Mouse (Mus musculus) left cerebral cortex, adult 2 months (tissue): ENCODE measurements at regions not wholly inside any gene's neighbourhood (a gene's known extent, or its start where the extent isn't known, plus 50 kb on each side); places are given as distances from the start of the nearest gene placed in this dataset.

Source experiments
- DNase-seq, 2 experiments: peaks; one replicate each; pipeline ENCODE4 v3.0.0; 2021 to 2022; ENCODE audit warnings: low spot score in 2 of 2, mixed read lengths in 1 of 2; ENCODE audit errors: extremely low spot score in 1 of 2
- H3K27ac ChIP-seq: fragments of 200-600 bp; 2 replicates; pipeline ENCODE4 v1.8.1; 2022
- H3K4me3 ChIP-seq: fragments of 200-600 bp; 2 replicates; pipeline ENCODE4 v1.8.1; 2022
- CTCF ChIP-seq: fragments of 200-600 bp; IDR thresholded peaks from 2 replicates; pipeline ENCODE4 v1.8.1; 2022; ENCODE audit warnings: antibody characterized with exemption, mild to moderate bottlenecking, moderate library complexity
- intact Hi-C: fragments of 180-260 bp; cut with DNase I; formaldehyde crosslinking; loops from one replicate; pipeline ENCODE4 v1.15.1; 2025

DNA sequence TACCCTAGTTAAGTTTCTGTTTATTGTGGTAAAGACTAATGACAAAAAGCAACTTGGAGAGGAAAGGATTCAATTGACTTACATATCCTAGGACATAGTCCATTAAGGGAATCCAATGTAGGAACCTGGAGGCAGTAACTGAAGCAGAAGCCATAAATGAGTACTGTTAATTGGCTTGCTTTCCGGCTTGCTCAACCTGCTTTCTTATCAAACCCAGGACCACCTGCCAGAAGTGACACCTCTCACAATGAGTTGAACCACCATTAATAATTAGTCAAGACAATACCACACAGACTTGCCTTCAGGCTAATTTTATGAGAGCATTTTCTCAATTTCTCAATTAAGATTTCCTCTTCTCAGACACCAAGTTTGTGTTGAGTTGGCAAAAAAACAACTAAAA is 148.8 kb downstream of the Ccser2 start:
- Histone ChIP-seq H3K27ac (no peak overlapping the region), H3K4me3 (no peak overlapping the region)
- intact Hi-C loops, result no loop called here
- TF ChIP-seq CTCF, result no peak
- no peak for DNase-seq

DNA sequence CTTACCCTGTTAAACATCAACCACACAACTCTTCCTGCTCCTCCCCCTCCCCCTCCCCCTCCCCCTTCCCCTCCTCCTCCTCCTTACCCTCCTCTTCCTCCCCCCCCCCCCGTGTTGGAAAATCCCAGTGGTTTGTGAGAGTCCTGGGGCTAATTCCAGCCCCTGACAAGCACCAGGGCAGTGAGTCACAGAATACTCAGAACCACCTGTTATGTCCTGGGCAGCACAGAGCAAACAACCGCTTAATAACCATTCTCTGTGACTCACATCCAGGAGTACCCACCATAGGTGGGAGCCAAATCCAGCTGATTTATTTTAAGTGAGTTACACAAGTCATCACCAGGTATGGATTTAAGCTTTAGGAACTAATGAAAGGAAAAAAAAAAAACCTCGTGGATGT is 166.2 kb downstream of the Ccser2 start:
- TF ChIP-seq CTCF, result no peak
- intact Hi-C loops, result no loop called here
- DNase-seq, result no peak
- no peak overlapping the region for H3K4me3 ChIP-seq
- H3K27ac ChIP-seq, result no peak overlapping the region

DNA sequence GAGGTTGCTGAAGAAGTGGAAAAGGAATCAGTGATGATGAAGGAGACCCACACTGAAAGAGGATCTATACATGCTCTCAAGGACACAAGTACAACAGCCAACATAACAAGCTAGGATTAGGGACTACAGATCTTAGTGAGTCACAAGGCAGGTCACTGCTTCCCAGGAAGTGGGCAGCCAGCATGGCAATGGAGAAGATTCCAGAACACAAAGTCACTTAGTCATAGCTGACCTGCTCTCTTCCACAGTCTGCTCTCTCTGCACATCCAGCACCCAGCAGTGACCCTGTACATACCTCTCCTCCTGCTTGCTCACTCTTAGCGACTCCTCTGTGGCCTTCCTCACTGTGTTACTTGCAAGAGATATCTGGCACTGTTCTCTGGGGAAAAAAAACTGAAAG is 168.8 kb downstream of the Ccser2 start:
- intact Hi-C loops, result no loop called here
- no peak for DNase-seq
- no peak for TF ChIP-seq CTCF

DNA sequence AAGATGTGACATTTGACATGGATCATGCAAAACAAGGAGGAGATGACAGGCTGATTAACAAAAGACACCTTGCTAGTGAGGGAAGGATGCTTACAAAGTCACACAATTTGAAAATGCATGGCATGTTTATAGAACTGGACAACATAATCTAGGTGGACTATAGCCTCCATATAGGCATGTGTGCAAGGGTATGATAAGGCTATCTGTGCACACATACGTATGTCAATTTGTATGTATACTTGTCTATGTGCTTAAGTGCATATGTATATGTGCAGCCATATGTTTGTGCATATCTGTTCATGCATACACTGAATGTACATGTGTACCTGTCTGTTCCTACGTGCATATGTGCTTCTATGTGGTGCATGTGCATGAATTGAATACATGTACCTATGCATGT is 186.7 kb downstream of the Ccser2 start:
- no peak for TF ChIP-seq CTCF
- Histone ChIP-seq H3K4me3 (no peak overlapping the region), H3K27ac (no peak overlapping the region)
- DNase-seq, result no peak
- intact Hi-C loops, result loop anchor here (10.0 kb wide), 1 partner anchor 1177 kb away; no protein-coding TSS in a partner anchor

More for the DNA sequence above, 168.8 kb downstream of the Ccser2 start:
- no peak overlapping the region for H3K27ac ChIP-seq
- no peak overlapping the region for H3K4me3 ChIP-seq

DNA sequence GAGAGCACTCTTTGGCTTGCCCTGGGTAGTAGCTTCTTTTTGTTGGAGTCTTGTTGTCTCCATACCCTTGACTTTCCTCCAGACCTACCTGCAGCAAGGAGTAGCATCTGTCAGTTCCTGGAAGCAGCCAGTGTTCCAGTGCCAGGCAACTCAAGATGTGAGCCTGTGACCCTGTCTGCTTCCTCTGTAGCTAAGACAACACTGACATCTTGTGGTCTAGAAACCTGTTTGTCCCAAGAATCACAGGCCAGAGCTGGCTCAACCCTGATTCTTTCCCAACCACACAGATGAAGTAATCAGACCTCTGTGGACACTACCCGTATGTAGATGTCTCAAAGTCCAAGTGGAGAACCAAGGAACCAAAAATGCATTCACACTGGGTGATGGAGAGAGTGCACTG is 189.6 kb downstream of the Ccser2 start:
- intact Hi-C loops, result loop anchor here (5.0 kb wide), 1 partner anchor 1967 kb away; no protein-coding TSS in a partner anchor
- TF ChIP-seq CTCF, result peak; percentile 65
- no peak overlapping the region for H3K27ac ChIP-seq
- no peak overlapping the region for H3K4me3 ChIP-seq
- peak in 1 of 2 experiments; percentile 18 for DNase-seq

DNA sequence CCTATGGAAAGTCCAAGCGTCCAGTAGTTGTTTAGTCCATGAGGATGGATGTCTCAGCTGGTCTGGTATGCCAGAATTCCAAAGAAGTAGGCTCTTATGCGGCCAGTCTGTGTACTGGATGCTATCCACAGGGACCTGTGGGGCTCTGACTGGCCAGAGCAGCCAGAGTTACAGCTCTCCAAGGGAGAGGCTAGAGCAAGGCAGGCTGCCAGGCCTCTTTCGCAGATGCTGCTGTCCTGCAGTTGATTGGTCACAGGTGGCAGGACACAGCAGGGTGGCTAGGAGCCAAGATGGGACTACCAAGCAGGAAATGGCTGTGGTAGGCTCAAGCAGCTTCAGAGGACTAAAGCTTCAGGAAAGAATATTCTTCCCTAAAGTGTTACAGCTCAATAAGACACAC is 194.2 kb downstream of the Ccser2 start:
- no peak overlapping the region for H3K4me3 ChIP-seq
- no peak for TF ChIP-seq CTCF
- intact Hi-C loops, result no loop called here
- H3K27ac ChIP-seq, result no peak overlapping the region
- no peak for DNase-seq

DNA sequence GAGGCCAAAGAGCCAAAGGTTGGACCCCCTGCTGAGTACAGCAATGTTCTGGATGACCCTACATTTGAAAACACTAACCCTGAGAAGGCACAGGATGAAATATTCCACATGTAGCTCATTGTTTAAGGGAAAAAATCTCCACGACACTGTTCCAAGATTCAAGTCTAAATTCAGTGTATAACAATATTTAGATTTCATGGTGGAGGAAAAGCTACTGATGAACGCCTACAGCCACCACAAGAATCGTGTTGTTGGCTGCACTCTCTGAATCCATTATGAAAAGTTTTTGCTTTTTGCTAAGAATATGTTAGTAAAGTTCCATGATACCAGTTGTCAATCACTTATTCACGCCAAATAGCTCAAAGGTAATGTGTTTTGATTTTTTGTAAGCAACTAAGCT is 204.2 kb downstream of the Ccser2 start:
- intact Hi-C loops, result no loop called here
- no peak overlapping the region for H3K27ac ChIP-seq

DNA sequence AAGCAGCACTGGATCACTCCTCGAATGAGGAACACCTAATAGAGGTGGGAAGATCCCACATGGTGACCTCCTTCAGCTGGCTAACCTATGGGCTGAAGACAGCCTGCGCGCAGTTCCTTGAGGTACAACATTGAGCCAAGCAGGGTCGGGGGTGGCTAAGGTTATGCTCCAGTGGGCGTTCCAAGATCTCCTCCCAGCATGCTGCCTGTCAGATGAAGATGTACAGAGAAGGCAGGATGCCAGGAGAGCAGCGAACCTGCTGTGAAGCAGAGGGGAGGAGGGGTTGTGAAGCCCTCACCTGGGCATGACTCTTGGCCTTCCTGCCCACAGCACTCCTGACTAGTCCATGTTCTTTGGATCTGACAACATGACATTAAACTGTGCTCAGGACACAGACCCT is 212.5 kb downstream of the Ccser2 start:
- TF ChIP-seq CTCF, result no peak
- no peak overlapping the region for H3K27ac ChIP-seq
- no peak for DNase-seq
- intact Hi-C loops, result no loop called here
- no peak overlapping the region for H3K4me3 ChIP-seq

More for the DNA sequence above, 204.2 kb downstream of the Ccser2 start:
- H3K4me3 ChIP-seq, result no peak overlapping the region
- no peak for TF ChIP-seq CTCF
- no peak for DNase-seq

DNA sequence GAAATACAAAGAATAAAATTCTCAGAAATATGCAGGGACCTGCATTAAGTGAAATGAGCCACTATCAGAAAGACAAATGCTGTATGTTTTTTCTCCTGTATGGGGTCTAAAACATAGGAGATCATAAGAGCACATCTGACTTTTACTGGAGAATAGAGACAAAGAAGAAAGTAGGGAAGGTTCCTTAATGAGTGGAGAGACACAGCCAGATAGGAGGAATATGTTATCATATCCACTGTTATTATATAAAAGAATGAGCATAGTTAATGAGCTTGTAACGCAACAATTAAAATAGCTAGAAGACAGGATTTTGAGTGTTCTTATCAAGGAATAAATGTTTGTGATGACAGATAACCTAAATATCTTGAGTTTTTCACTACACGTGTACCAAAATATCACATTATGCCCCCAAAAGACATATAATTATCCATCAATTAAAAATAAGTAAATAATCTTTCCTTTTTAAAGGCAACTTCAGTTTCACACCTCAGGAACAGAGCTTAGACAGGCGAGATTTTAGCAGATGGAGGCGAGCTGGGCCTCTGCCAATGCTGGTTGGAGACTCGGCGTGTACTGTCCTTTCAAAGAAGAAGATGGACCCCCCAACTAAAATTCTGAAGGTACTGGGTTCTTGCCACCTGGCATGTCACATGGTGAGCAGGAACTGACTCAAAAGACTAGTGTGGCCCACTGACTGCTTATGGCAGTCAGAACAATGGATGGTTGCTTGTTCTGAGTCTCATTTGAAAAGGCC is 220.3 kb downstream of the Ccser2 start:
- no peak for TF ChIP-seq CTCF
- Histone ChIP-seq H3K27ac (no peak overlapping the region), H3K4me3 (no peak overlapping the region)
- peak; percentile 13 to 22 for DNase-seq
- intact Hi-C loops, result no loop called here

DNA sequence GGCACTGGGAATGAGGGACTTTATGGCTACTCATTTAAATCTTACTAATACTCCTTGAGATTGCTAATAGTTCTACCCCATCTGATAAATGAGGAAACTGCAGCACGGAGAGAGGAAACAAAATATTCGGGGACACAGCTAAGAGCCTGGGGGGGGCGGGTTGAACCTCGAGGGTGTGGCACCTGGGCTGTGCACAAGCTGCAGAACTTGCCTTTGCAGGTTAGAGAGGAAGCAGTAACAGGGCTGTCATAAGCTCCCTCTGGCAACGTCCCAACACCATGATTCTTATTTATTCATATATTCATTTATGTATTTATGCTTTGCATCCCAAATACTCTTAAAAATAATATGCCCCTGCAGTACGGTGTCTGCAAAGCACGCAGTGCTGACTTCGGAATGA is 237.5 kb downstream of the Ccser2 start:
- no peak for TF ChIP-seq CTCF
- DNase-seq, result no peak
- no peak overlapping the region for H3K4me3 ChIP-seq
- H3K27ac ChIP-seq, result no peak overlapping the region
- intact Hi-C loops, result no loop called here

DNA sequence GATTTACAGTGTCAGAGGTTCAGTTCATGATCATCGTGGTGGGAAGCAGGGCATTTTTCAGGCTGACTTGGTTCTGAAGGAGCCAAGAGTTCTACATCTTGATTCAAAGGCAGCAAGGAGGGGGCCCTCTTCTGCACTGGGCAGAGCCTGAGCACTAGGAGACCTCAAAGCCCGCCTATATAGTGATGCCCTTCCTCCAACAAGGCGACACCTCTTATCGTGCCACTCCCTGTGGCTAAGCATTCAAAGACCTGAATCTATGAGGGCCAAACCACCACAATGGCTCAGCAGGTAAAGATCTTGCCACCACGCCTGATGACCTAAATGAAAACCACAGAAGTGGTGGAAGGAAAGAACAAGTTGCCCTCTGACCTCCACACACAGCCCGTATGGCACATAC is 242.5 kb downstream of the Ccser2 start:
- TF ChIP-seq CTCF, result no peak
- DNase-seq, result no peak
- no peak overlapping the region for H3K4me3 ChIP-seq
- no peak overlapping the region for H3K27ac ChIP-seq
- intact Hi-C loops, result no loop called here

DNA sequence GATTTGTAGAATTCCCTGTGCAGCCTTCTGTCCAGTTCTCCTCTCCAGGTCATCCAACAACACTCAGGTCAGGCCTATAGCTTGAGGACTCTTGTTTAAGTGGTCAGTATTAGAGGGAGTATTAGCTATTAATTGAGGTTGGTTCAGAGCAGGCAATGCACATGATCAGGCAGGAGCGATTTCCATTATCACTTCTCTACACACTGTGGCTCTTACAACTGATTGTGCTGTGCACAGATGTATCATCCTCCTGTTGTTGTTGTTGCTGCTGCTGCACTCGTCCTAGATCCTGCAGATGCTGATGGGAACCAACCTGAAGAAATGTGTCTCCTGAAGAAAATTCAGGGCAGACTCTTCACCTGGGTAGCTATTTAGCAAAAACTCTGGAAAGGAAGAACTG is 252.9 kb downstream of the Ccser2 start:
- Histone ChIP-seq H3K27ac (no peak overlapping the region), H3K4me3 (no peak overlapping the region)
- DNase-seq, result no peak
- intact Hi-C loops, result no loop called here
- TF ChIP-seq CTCF, result no peak

DNA sequence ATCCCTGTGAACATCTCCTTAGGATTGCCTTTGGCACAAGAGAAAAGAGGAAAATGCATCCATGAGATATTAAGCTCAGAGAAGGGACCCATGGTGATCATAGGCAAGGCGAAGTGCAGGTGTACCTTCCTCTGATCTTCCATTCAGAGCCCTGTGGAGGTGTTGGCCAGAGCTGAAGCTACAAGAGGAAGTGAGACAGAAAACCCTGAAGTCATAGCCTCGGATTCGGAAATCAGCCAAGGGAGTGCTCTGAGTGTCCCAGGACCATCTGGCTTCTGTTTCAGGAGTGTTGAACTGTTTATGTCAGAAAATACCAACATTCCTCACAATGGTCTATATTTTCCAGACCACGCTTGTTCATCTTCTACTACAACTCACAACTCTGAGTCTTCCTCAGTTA is 271.6 kb downstream of the Ccser2 start:
- Histone ChIP-seq H3K4me3 (no peak overlapping the region), H3K27ac (no peak overlapping the region)
- intact Hi-C loops, result no loop called here
- no peak for DNase-seq
- no peak for TF ChIP-seq CTCF
